Mouse (Mus musculus): Measurements from ENCODE around the gene Sec11a.

DNA sequence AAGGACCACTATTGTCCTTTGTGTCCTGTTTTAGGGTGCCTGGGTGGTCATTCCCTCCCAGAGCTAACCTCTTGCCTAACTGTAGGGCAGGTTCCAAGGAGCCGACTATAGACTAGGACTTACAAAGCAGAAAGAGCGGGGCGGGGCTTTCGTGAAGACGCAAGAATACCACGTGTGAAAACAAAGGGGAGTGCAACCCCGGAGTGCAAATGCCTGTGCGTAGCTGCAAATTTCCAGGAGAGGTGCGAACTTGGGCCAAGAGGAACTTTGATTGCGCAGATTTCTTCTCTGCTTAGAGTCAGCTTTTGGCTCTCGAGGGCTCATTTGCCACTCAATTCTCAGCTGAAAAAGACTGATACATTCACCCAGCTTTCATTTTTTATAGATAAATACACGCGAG lies 87.4 kb downstream of the Sec11a start:
- TF ChIP-seq HCFC1 (IDR thresholded peaks at IDR 0.05; ENCODE audit: borderline replicate concordance, insufficient read depth, low read length) (no peak), MAFK (IDR thresholded peaks at IDR 0.05; ENCODE audit: insufficient read depth, low read depth, low read length) (no peak), ZNF384 (IDR thresholded peaks at IDR 0.05; ENCODE audit: low read depth, low read length) (no peak)
